Mouse (Mus musculus) large intestine, adult 2 months (tissue): ENCODE measurements around the gene Bean1. TPM values are rescaled to one million over a fixed set of nuclear protein-coding genes. Genes with fewer than 3 reads are reported as not detected.

Experiments used
- DNase-seq: peaks from one replicate; pipeline ENCODE4 v3.0.0-alpha.2; 2012; ENCODE audit warnings: low read depth, low spot score
- WGBS: fragments of 180-500 bp; shearing (Covaris S2); methylation state at CpG from one replicate; pipeline ENCODE4 v1.1.7; 2018; 5-methylcytosine and 5-hydroxymethylcytosine counted together
- polyA plus RNA-seq: library from polyadenylated mRNA; depleted of rRNA; stranded (reverse); fragments of >200 nt; gene quantifications from 2 replicates; pipeline ENCODE4 v1.2.3, GENCODE M21; 2012

The Bean1 gene
- polyA plus RNA-seq, 1 experiment, result 4.9 TPM

- DNase-seq, result no peak
- 71% methylated on average over 5 of the region's 5 CpGs for WGBS
Measured at GRCm38 (mm10) chr8:104160731-104161130, 9.5 kb upstream of the Bean1 start.

- WGBS, result 81% methylated on average over 3 of the region's 3 CpGs
Measured at GRCm38 (mm10) chr8:104169461-104169860, 781 bp upstream of the Bean1 start.

GRCm38 (mm10) chr8:104171050-104171620 is 893 bp downstream of the Bean1 start:
- WGBS, result 7% methylated on average over 32 of the region's 32 CpGs
- no peak for DNase-seq

More at GRCm38 (mm10) chr8:104169461-104169860, 781 bp upstream of the Bean1 start:
- no peak for DNase-seq

- no peak for DNase-seq
- WGBS, result 89% methylated on average over 6 of the region's 6 CpGs
Measured at GRCm38 (mm10) chr8:104172420-104172819, 2.2 kb downstream of the Bean1 start.

DNA sequence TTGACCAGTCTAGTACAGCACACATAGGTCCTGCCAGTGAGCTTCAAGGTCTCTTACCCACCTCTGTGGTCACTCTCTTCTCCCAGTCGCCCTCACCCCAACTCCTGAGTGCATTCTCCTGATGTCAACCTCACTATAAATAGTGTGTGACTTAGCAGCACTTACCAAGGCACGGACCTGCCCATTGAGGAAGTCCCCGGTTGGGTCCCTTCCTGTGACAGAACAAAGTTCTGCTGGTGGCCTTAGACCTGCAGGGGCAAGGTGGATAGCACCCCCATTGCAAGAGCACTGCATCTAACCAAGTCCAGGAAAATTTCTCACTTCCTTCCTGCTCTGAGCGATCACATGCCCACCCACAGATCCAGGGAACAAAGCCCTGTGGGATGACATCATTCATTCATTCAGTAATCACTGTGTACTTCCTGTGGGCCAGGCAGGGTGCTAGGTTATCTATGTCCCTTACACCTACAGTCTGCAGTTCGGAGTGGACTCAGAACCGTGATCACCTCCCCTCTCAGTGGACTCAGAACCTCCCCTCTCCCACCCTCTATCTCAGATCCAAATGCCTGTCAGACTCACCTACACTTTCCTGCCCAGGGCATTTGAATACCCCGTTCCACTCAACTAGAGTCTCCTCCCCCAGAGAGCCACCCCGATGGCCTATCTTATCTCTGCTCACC is 5.7 kb downstream of the Bean1 start:
- WGBS, result 62% methylated on average over 8 of the region's 8 CpGs
- DNase-seq, result no peak

- DNase-seq, result no peak
- 58% methylated on average over 4 of the region's 4 CpGs for WGBS
Measured at GRCm38 (mm10) chr8:104177054-104177453, 6.8 kb downstream of the Bean1 start.

DNA sequence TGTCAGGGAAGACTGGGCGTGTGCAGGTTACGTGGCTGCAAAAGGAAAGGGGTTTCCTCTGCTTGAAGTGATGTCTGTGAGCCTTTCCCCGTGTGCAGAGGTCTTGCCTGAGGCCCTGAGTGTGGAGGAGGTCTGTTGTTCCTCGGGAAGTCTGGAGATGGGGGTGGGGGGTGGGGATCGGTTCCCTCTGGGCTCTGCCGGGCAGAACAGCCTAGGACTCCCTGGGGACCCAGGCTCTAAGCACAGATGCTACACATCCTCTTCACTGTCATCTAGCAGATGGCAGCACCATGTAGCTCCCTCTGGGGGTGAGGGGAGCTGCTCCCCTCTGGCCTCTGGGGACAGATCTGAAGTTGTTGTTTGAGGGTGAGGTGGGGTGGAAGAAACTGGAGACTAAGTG is 14.7 kb downstream of the Bean1 start:
- DNase-seq, result no peak
- 42% methylated on average over 6 of the region's 6 CpGs for WGBS

DNA sequence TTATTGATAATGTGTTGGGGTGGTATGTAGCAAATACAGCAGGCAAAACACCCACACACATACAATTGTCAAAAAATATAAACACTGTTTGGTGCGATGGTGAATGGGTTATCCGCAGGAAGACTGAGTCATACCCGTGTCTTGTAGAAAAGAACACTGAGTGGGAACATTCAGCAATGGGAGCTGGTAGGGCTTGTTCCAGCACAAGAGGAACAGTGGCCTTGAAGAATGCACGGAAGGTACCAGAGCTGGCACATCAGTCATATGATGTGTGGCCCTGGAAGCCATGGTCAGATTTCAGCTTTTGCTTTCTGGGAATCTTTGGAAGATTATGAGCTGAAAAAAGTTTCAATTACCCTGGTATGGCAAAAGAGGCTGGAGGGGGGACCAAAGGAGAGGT is 16.6 kb downstream of the Bean1 start:
- no peak for DNase-seq
- 73% methylated on average over 4 of the region's 4 CpGs for WGBS

DNA sequence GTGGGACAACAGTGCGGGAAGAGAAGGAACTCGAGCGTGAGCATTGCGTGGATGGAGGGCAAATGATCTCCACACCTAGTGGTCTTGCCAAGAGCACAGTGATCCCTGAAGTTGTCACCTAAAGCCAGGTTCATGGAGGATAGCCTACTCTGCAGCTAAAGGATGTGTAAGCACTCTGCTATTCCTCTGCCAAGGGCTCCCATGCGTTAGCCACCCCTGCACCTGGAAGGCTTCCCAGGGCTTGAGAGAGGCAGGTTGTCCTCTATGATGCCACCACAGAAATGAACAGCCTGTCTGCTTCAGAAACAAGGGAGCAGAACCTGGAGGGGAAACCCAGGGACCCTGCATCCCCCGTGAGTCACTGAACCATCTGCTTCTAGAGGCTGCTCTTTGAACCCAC is 17.4 kb downstream of the Bean1 start:
- WGBS, result 86% methylated on average over 6 of the region's 6 CpGs
- DNase-seq, result no peak

DNA sequence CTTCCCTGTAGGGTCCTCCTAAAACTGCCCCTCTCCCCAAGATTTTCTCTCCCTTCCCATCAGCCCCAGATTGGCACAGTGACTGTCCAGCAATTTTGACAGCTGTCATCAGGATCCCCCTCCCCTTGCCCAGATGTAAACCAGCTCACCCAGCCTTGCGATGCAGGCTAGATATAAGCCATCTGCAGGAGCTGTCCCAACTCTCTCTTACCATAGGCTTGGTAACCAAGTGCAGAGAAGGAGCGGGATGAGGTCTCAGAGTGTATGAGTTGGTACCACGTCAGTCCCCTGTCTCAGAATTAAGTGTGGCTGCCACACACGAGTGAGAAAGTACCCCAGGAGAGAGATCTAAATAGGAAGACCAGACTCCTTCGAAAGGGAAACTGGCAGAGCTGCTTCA is 18.2 kb downstream of the Bean1 start:
- DNase-seq, result no peak
- 48% methylated on average over 5 of the region's 5 CpGs for WGBS

GRCm38 (mm10) chr8:104190777-104191468 is 20.7 kb downstream of the Bean1 start:
- WGBS, result 78% methylated on average over 6 of the region's 6 CpGs
- DNase-seq, result no peak

DNA sequence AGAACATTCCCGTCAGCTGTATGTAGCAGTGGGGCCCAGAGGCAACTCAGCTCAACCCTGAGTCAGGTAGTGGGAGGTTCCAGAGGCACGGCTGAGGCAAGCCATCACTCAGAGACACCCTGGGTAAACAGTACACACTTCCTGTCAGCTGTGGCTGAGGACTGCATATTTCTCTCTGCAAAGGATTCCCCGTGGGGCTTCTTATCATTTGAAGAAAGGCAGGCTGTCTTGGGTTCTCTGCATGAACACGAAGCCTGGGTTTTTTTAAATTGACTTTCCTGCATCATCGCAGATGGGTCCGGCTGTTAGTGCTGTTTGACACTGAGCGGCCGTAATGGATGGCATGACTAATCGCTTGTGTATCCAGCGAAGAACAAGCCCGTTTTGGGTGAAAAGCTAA is 21.3 kb downstream of the Bean1 start:
- no peak for DNase-seq
- WGBS, result 12% methylated on average over 11 of the region's 11 CpGs

GRCm38 (mm10) chr8:104199802-104200201 is 29.6 kb downstream of the Bean1 start:
- no peak for DNase-seq
- 57% methylated on average over 5 of the region's 5 CpGs for WGBS

DNA sequence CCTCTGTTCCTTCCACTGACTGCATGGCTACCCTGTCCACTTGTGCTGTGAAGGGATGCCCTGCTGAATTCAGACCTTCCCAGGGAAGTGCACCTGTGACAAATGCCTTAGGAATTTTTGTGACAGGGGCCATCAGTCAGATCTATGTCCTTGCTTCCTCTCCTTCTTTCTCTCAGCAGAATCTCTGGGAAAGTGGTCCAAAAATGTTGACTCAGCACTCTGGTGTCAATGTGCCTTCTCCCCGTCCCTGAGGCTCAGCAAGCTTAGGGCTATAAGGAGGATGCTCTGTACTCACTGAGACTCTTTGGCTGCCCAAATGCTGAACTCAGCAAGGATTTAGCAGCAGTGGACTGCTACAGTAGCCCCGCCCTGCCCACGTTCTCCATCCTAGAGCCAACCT is 31.4 kb downstream of the Bean1 start:
- 73% methylated on average over 3 of the region's 3 CpGs for WGBS
- no peak for DNase-seq

GRCm38 (mm10) chr8:104202320-104202719 is 32.1 kb downstream of the Bean1 start:
- 87% methylated on average over 4 of the region's 4 CpGs for WGBS
- no peak for DNase-seq

GRCm38 (mm10) chr8:104205292-104205691 is 35.0 kb downstream of the Bean1 start:
- WGBS, result 66% methylated on average over 3 of the region's 3 CpGs
- no peak for DNase-seq

GRCm38 (mm10) chr8:104217601-104218000 is 47.4 kb downstream of the Bean1 start:
- no peak for DNase-seq
- 86% methylated on average over 5 of the region's 5 CpGs for WGBS

GRCm38 (mm10) chr8:104219079-104219478 is 48.8 kb downstream of the Bean1 start:
- 24% methylated on average over 11 of the region's 11 CpGs for WGBS
- no peak for DNase-seq

- peak; percentile 27 for DNase-seq
- WGBS, result 40% methylated on average over 5 of the region's 5 CpGs
Measured at GRCm38 (mm10) chr8:104219806-104220205, 49.6 kb downstream of the Bean1 start.

- DNase-seq, result no peak
- WGBS, result 90% methylated on average over 5 of the region's 5 CpGs
Measured at GRCm38 (mm10) chr8:104227048-104227447, 56.8 kb downstream of the Bean1 start.

DNA sequence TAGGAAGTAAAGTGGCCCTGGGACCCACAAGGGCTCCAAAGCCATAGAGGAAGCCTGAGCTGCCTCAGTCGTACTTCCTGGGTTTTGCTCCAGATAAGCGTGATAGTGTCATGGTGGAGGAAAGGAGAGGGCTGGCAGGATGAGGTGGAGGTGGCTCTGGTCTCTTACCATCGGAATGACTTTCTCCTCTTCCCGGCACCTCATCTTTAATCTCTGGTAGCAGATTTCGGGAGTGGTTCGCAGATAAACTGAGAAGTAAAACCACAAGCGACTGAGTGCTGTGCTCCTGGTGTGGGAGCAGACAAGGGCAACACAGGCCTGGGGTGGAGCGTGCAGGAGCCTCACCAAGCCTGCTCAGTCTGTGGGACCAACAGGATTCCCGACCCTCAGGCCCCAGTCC is 60.1 kb downstream of the Bean1 start:
- DNase-seq, result no peak
- WGBS, result 93% methylated on average over 9 of the region's 9 CpGs
